20 mouse cellular contexts compared by ENCODE assay signal in the genomic region with DNA sequence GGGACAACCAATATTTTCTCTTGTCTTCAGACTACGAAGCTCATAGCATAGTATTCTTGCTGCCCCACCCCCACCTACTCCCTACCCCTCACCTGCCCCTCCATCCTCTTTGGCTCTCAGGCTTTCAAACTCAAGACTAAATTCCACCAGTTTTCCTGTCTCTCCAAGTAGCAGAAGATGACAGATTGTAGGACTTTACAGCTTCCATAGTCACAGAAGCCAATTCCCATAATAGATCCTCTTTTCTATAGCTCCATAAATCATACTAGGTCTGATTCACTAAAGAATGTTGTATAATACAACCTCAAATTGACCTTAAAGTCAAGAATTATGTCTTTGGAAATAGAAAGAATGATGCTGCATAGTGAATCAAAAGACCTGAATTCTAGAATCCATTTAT. TPM values are rescaled to one million over a fixed set of nuclear protein-coding genes. Genes with fewer than 3 reads are reported as not detected.
DNase-seq lines count a peak whose midpoint lies in the region; ATAC-seq and TF ChIP-seq lines count a peak whose summit lies in the region.
"Had no signal": no experiment of that assay in that cellular context is flagged by ENCODE, and none has a peak within 500 bp of the region (broad histone marks: within the 10 kb centered on the region; RNA-seq: fewer than 3 reads in every experiment).

No protein-coding gene starts in this region.

- ATAC-seq in frontal cortex, adult (ENCODE audit: low TSS enrichment), result peak; percentile 54
- ATAC-seq: activated CD4-positive, CD25-positive, alpha-beta regulatory T cell, adult 4 months; CD4-positive, CD25-positive, alpha-beta regulatory T cell, adult 4 months; Patski had no signal

- no peak for TF ChIP-seq CTCF in left cerebral cortex, adult 2 months (IDR thresholded peaks at IDR 0.05)

- DNase-seq in frontal cortex, postnatal 25 days (ENCODE audit: low spot score in 2 of 2), result no peak
- no peak for DNase-seq in left cerebral cortex, adult 2 months (ENCODE audit: extremely low spot score in 1 of 2, low spot score in 2 of 2)
- no peak for DNase-seq in left cerebral cortex, postnatal 10 days (ENCODE audit: extremely low spot score in 1 of 2, low spot score in 2 of 2)
- DNase-seq in brain, adult 2 months (ENCODE audit: low read depth, low spot score), result peak; percentile 36
- DNase-seq in heart, adult 18-20 months, result no peak
- DNase-seq: adrenal gland, adult 2 months; adrenal gland, adult 8-10 months; adrenal gland, postnatal 10 days; adrenal gland, postnatal 14 days; adrenal gland, postnatal 25 days; adrenal gland, postnatal 36 days; B cell, adult 2 months; cerebellum, adult 11 months; cerebellum, adult 11-12 months; cerebellum, adult 18-20 months; cerebellum, adult 2 months had no signal

- no peak overlapping the region for H3K4me3 ChIP-seq in left cerebral cortex, adult 2 months

- peak overlapping the region; percentile 66 for H3K27ac ChIP-seq in left cerebral cortex, adult 2 months

- intact Hi-C loops in left cerebral cortex, adult 2 months (cut with DNase I), result no loop called here
- intact Hi-C loops in left cerebral cortex, postnatal 10 days (cut with DNase I), result no loop called here

RNA-seq across cellular contexts. Expression of gene Nmnat3, which starts 3.4 kb away (rescaled TPM):
- 1 to 10 TPM; 2.7 to 2.8 TPM for total RNA-seq in left cerebral cortex, adult 2 months (2021)
- total RNA-seq in left cerebral cortex, postnatal 10 days (2021), result 1 to 10 TPM in 1 of 2 experiments, under 1 TPM in 1; 0.65 to 1.4 TPM
- total RNA-seq in heart, adult 18-20 months (2021), result 10 to 100 TPM; 19.5 to 19.6 TPM

Comparison
In these comparisons a context has a peak if more than half of its experiments do, and no peak if none do; other contexts are left out.
1. RNA of gene Nmnat3, which starts 3.4 kb away (total RNA-seq): 19.5 to 19.6 TPM in heart, adult 18-20 months; 2.7 to 2.8 TPM in left cerebral cortex, adult 2 months and 0.65 to 1.4 TPM in left cerebral cortex, postnatal 10 days; every median in the first group is over 4 times any median in the second.